ENCODE assay signal across 22 mouse cellular contexts in the genomic region with DNA sequence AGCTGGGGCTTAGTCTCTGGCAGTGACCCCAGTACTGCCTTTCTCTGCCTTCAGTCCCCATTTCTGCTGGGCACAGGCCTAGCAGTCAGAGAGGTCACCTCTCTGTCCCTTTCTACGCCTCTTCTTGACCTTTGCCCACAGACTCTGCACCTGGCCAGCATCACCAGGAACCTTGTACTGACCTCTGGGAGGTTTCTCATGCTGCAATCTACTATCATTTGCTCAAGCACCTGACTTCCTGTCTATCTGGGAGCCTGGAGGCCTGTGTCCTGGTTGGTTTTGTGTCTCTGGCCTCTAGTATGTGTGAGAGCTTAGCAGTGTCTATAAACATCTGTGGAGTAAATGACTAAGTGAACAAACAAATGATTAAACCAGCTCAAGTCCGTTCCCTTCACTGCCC.
A peak's percentile ranks its signal among the peaks of the same experiment; 100 is the strongest.
DNase-seq lines count a peak whose midpoint lies in the region; ATAC-seq and TF ChIP-seq lines count a peak whose summit lies in the region.
"Had no signal": no experiment of that assay in that cellular context is flagged by ENCODE, and none has a peak within 500 bp of the region (broad histone marks: within the 10 kb centered on the region; RNA-seq: fewer than 3 reads in every experiment).

No protein-coding gene starts in this region.

- no peak overlapping the region for H3K9ac ChIP-seq in liver, embryonic 16.5 days (ENCODE audit: low read depth, low read length)
- H3K9ac ChIP-seq: embryonic facial prominence, embryonic 12.5 days; heart, embryonic 15.5 days; limb, embryonic 15.5 days; midbrain, embryonic 13.5 days had no signal

- H3K36me3 ChIP-seq in heart, embryonic 10.5 days, result no peaks in the 10 kb centered on the region
- no peaks in the 10 kb centered on the region for H3K36me3 ChIP-seq in liver, embryonic 16.5 days (ENCODE audit: control insufficient read depth, insufficient read depth)
- no peaks in the 10 kb centered on the region for H3K36me3 ChIP-seq in limb, embryonic 10.5 days
- H3K36me3 ChIP-seq: embryonic facial prominence, embryonic 12.5 days; heart, embryonic 15.5 days; limb, embryonic 15.5 days; midbrain, embryonic 13.5 days had no signal

- TF ChIP-seq CTCF in cortical plate, adult 2 months (IDR thresholded peaks at IDR 0.05; ENCODE audit: extremely low read depth, insufficient read depth, low read length), result no peak

- 63% methylated on average over 2 of the region's 2 CpGs for WGBS in heart, embryonic 10.5 days
- 27% methylated on average over 2 of the region's 2 CpGs for WGBS in liver, embryonic 16.5 days (ENCODE audit: insufficient replicate concordance)
- 58% methylated on average over 2 of the region's 2 CpGs for WGBS in limb, embryonic 10.5 days

- no peak overlapping the region for H3K4me2 ChIP-seq in liver, embryonic 16.5 days (ENCODE audit: low read depth, low read length)
- H3K4me2 ChIP-seq: embryonic facial prominence, embryonic 12.5 days; heart, embryonic 15.5 days; limb, embryonic 15.5 days; midbrain, embryonic 13.5 days had no signal

- H3K4me1 ChIP-seq in heart, embryonic 10.5 days, result peaks cover 39% of the 10 kb centered on the region
- H3K4me1 ChIP-seq in cortical plate, adult 2 months (ENCODE audit: control insufficient read depth, insufficient read depth, low read length), result peaks cover 3% of the 10 kb centered on the region; the same call in 1 of the 2 replicates
- no peaks in the 10 kb centered on the region; the same call in 1 of the 2 replicates for H3K4me1 ChIP-seq in liver, embryonic 16.5 days (ENCODE audit: control insufficient read depth, low read depth, low read length)
- H3K4me1 ChIP-seq in limb, embryonic 10.5 days, result peaks cover 25% of the 10 kb centered on the region
- H3K4me1 ChIP-seq: embryonic facial prominence, embryonic 12.5 days; limb, embryonic 15.5 days had no signal

- no peaks in the 10 kb centered on the region for H3K27me3 ChIP-seq in heart, embryonic 10.5 days (ENCODE audit: insufficient read depth, poor library complexity, severe bottlenecking)
- H3K27me3 ChIP-seq in liver, embryonic 16.5 days (ENCODE audit: control insufficient read depth, insufficient read depth, low read depth, low read length), result no peaks in the 10 kb centered on the region
- no peaks in the 10 kb centered on the region for H3K27me3 ChIP-seq in limb, embryonic 10.5 days (ENCODE audit: low read depth, poor library complexity, severe bottlenecking)
- H3K27me3 ChIP-seq: embryonic facial prominence, embryonic 12.5 days; heart, embryonic 15.5 days; limb, embryonic 15.5 days had no signal

- no peak for DNase-seq in heart, embryonic 10.5 days (ENCODE audit: low spot score)
- DNase-seq in heart, adult 18-20 months, result no peak
- peak; percentile 16 for DNase-seq in liver
- no peak for DNase-seq in ovary, postnatal 14 days (ENCODE audit: low spot score)
- no peak for DNase-seq in spleen, postnatal 36 days (ENCODE audit: low spot score in 2 of 2)
- no peak for DNase-seq in limb, embryonic 10.5 days (ENCODE audit: low spot score)
- DNase-seq: adrenal gland, adult 2 months; cerebellum, adult 8-10 months; gastrocnemius, postnatal 14 days; heart, adult 2 months; lung, postnatal 10 days; right cerebral cortex, postnatal 25 days had no signal

- H3K27ac ChIP-seq in heart, embryonic 10.5 days, result 0 out of 2 replicates have a peak overlapping the region, but pooled peaks have one; percentile 4
- H3K27ac ChIP-seq in cortical plate, adult 2 months (ENCODE audit: insufficient read depth, low read length), result 0 out of 2 replicates have a peak overlapping the region, but pooled peaks have one; percentile 2
- peak overlapping the region; percentile 67 for H3K27ac ChIP-seq in liver, embryonic 16.5 days (ENCODE audit: low read length)
- H3K27ac ChIP-seq in limb, embryonic 10.5 days, result no peak overlapping the region
- H3K27ac ChIP-seq: embryonic facial prominence, embryonic 12.5 days; heart, adult 2 months; heart, embryonic 15.5 days; limb, embryonic 15.5 days; midbrain, embryonic 13.5 days had no signal

- no peaks in the 10 kb centered on the region for H3K9me3 ChIP-seq in heart, embryonic 10.5 days
- H3K9me3 ChIP-seq in liver, embryonic 16.5 days (replicated peaks; ENCODE audit: control insufficient read depth, low read length), result no peaks in the 10 kb centered on the region
- no peaks in the 10 kb centered on the region for H3K9me3 ChIP-seq in limb, embryonic 10.5 days (replicated peaks)
- H3K9me3 ChIP-seq: embryonic facial prominence, embryonic 12.5 days; heart, embryonic 15.5 days; limb, embryonic 15.5 days; midbrain, embryonic 13.5 days had no signal

- H3K4me3 ChIP-seq in heart, embryonic 10.5 days, result no peak overlapping the region
- H3K4me3 ChIP-seq in cortical plate, adult 2 months (ENCODE audit: insufficient read depth, low read length), result no peak overlapping the region
- H3K4me3 ChIP-seq in liver, embryonic 16.5 days (ENCODE audit: low read depth, low read length), result no peak overlapping the region
- no peak overlapping the region for H3K4me3 ChIP-seq in limb, embryonic 10.5 days
- H3K4me3 ChIP-seq: embryonic facial prominence, embryonic 12.5 days; erythroblast, embryonic 14.5 days; heart, adult 2 months; heart, embryonic 15.5 days; limb, embryonic 15.5 days; midbrain, embryonic 13.5 days; myocyte had no signal

- ATAC-seq in liver, embryonic 16.5 days (ENCODE audit: low read depth), result peak; percentile 61
- ATAC-seq: forebrain, embryonic 14.5 days; hindbrain, embryonic 16.5 days; midbrain, embryonic 13.5 days had no signal

- TF ChIP-seq POLR2A in cortical plate, adult 2 months (IDR thresholded peaks at IDR 0.05; ENCODE audit: extremely low read depth, insufficient read depth, low read length), result no peak
